Mouse (Mus musculus) forebrain, embryonic 15.5 days (tissue): ENCODE measurements around the gene Arhgef15. TPM values are rescaled to one million over a fixed set of nuclear protein-coding genes. Genes with fewer than 3 reads are reported as not detected.

Source experiments
- ATAC-seq: fragments of 200-750 bp; cut with Nextera tagmentation; replicated peaks from 2 replicates; pipeline ENCODE4 v1.8.0; 2017; ENCODE audit warnings: mild to moderate bottlenecking, moderate TSS enrichment, moderate library complexity
- H3K27ac ChIP-seq: fragments of 300-500 bp; sonication (generic); replicated peaks from 2 replicates; pipeline ENCODE4 v1.5.1; 2015; ENCODE audit warnings: mild to moderate bottlenecking, inconsistent platforms
- H3K27me3 ChIP-seq: fragments of 300-500 bp; sonication (generic); 2 replicates; pipeline ENCODE4 v1.6.1; 2015; ENCODE audit warnings: inconsistent platforms
- H3K36me3 ChIP-seq: fragments of 300-500 bp; sonication (generic); 2 replicates; pipeline ENCODE4 v1.6.1; 2015; ENCODE audit warnings: mild to moderate bottlenecking, inconsistent platforms
- H3K4me1 ChIP-seq: fragments of 300-500 bp; sonication (generic); 2 replicates; pipeline ENCODE4 v1.6.1; 2015; ENCODE audit warnings: inconsistent platforms
- H3K4me2 ChIP-seq: fragments of 300-500 bp; sonication (generic); replicated peaks from 2 replicates; pipeline ENCODE4 v1.6.1; 2015; ENCODE audit warnings: mild to moderate bottlenecking, inconsistent platforms
- H3K4me3 ChIP-seq: fragments of 300-500 bp; sonication (generic); 2 replicates; pipeline ENCODE4 v1.5.1; 2015; ENCODE audit warnings: mild to moderate bottlenecking, inconsistent platforms
- H3K9ac ChIP-seq: fragments of 300-500 bp; sonication (generic); replicated peaks from 2 replicates; pipeline ENCODE4 v1.6.1; 2015; ENCODE audit warnings: mild to moderate bottlenecking, inconsistent platforms
- H3K9me3 ChIP-seq: fragments of 300-500 bp; sonication (generic); 2 replicates; pipeline ENCODE4 v1.6.1; 2016; ENCODE audit warnings: inconsistent platforms
- WGBS: fragments of 180-500 bp; shearing (Covaris S2); methylation state at CpG from one replicate; pipeline ENCODE4 v1.1.7; 2015; ENCODE audit warnings: mixed read lengths; 5-methylcytosine and 5-hydroxymethylcytosine counted together
- polyA plus RNA-seq: library from polyadenylated mRNA; unstranded; fragments of >200 nt; fragmentation: Nextera tagmentation; extraction: Ambion mirVana; gene quantifications from 2 replicates; pipeline ENCODE4 v1.2.1, GENCODE M21; 2015

Gene Arhgef15
- polyA plus RNA-seq, 1 experiment from 2014 or later = 8.2 TPM

DNA sequence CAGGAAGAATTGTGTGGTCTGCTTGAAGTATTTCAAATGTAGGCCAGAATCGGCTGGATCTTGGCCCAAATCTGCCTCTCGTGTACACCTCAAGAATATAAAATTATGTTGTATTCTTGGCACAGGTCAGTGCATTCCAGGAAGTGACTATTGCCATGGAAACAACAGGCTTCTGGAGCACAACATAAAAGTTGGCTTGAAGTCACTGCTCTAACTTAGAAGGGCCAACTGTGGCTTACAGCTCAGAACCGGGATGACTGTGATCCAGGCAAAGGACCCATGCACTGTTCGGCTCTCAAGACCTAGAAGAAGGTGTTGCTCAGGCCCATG lies 50.9 kb downstream of the Arhgef15 start:
- H3K9me3 ChIP-seq = no peaks in the 10 kb centered on the region
- H3K27me3 ChIP-seq = no peaks in the 10 kb centered on the region
- peaks cover 51% of the 10 kb centered on the region for H3K36me3 ChIP-seq
- no peak overlapping the region for H3K4me2 ChIP-seq
- no peak overlapping the region for H3K27ac ChIP-seq
- no peak for ATAC-seq
- WGBS = 72% methylated on average over 4 of the region's 4 CpGs
- peaks cover 11% of the 10 kb centered on the region for H3K4me1 ChIP-seq
- no peak overlapping the region for H3K4me3 ChIP-seq
- no peak overlapping the region for H3K9ac ChIP-seq

DNA sequence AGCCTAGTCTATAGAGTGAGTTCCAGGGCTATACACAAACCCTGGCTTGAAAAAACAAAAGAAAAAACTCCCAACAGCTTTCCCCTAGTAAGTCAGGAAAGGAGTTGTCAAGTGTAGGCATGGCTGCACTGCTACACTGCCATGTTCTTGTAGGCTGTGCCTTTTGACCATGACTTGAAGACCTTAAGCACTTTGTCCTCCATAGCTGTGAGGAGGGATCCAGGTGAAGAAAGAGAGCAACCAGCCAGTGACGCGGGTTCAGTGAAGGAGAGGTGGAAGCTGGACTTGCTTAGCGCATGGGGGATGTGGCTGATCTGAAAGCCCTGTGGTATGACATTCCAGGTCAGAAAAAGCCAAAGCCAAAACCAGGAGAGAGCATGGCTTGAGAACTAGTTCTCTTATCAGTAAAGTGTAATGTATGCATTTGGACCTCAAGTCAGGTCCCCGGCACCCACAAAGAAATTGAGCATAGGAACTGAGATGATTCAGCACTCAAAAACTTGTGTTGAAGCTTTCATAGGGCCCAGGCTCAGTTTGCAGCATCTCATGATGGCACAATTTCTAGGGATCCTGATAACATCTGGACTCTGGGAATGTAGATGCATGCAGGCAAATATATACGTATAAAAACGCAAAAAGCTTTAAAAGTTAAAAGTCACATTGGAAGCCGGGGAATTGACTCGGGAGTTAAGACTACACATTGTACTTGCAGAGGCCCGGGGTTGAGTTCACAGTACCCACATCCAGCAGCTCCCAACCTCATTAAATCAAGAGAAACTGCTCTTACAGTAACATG lies 51.4 kb downstream of the Arhgef15 start:
- Histone ChIP-seq H3K4me3 (no peak overlapping the region), H3K27me3 (no peaks in the 10 kb centered on the region), H3K9ac (no peak overlapping the region), H3K4me2 (no peak overlapping the region), H3K9me3 (no peaks in the 10 kb centered on the region), H3K36me3 (peaks cover 51% of the 10 kb centered on the region), H3K27ac (no peak overlapping the region), H3K4me1 (peaks cover 11% of the 10 kb centered on the region)
- WGBS = 90% methylated on average over 9 of the region's 9 CpGs
- no peak for ATAC-seq

DNA sequence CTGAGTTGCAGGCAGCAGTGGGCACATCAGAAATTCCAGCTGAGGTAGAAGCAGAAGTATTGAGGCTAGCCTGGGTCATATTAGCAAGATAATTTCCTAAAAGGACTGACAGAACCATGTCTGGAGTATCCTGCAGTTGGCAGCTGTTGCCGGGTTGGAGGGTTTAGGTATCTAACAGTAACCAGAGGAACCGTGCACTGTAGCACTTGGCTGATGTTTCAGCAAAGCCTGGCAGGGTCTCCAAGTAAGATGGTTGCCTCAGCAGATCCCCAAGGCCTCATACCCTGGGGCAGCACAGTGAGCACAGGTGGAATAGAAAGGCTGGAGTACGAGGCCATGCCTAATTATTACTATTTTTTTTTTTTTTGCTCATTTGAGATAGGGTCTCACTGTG lies 52.1 kb downstream of the Arhgef15 start:
- no peak overlapping the region for H3K9ac ChIP-seq
- peaks cover 11% of the 10 kb centered on the region for H3K4me1 ChIP-seq
- H3K27ac ChIP-seq = no peak overlapping the region
- H3K4me2 ChIP-seq = no peak overlapping the region
- 87% methylated on average over 3 of the region's 3 CpGs for WGBS
- H3K36me3 ChIP-seq = peaks cover 51% of the 10 kb centered on the region
- no peak overlapping the region for H3K4me3 ChIP-seq
- no peak for ATAC-seq
- no peaks in the 10 kb centered on the region for H3K9me3 ChIP-seq
- no peaks in the 10 kb centered on the region; the same call in 1 of the 2 replicates for H3K27me3 ChIP-seq

DNA sequence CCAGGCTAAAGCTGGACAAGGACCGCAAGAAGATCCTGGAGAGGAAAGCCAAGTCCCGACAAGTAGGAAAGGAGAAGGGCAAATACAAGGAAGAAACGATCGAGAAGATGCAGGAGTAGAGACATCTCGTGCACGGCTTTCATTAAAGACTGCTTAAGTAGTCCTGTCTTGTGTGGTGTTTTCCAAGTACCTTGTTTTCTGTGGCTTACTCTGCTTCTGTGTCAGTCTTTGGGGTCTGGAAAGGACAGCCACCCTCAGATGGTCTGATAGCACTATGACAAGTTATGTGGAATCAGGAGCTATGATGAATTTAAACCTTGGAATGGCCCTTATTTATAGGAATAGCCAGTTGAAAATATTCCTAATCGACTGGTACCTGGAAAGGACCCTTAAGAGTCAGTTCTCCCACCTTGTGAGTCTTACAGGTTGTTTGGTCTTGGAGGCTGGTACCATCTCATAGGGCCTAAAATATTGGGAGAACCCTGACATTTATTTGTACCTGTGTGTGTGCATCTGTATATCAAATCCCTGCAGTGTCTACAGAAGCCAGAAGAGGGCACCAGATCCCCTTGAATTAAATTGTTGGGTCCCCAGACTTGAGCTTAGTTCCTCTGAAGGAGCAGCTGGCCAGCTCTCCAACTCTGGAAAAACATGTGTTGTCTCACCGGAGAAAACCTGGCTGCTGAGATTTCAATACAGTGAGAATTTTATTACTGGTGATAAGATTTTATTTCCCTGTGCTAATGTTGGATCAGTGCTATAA lies 52.7 kb downstream of the Arhgef15 start:
- peaks cover 51% of the 10 kb centered on the region for H3K36me3 ChIP-seq
- no peak overlapping the region for H3K27ac ChIP-seq
- ATAC-seq = no peak

DNA sequence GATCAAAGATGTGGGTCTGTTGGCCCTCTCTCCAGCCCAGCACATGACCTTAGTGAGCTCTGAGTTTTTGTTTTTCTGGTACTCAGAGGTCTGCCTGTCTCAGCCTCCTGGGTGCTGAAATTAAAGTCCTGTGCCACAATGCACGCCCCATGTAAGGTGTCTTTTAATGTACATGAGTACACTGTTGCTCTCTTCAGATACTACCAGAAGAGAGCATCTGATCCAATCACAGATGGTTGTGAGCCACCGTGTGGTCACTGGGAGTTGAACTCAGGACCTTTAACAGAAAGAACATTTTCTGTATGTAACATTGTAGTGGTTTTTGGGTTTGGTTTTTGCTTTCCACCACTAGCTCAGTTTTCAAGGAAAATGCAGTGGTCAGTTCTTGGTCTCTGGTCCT lies 53.5 kb downstream of the Arhgef15 start:
- no peak for ATAC-seq
- Histone ChIP-seq H3K4me3 (no peak overlapping the region), H3K27ac (no peak overlapping the region), H3K27me3 (no peaks in the 10 kb centered on the region; the same call in 1 of the 2 replicates), H3K9ac (no peak overlapping the region), H3K4me2 (no peak overlapping the region), H3K9me3 (no peaks in the 10 kb centered on the region), H3K4me1 (peaks cover 11% of the 10 kb centered on the region), H3K36me3 (peaks cover 51% of the 10 kb centered on the region)
- 92% methylated on average over 2 of the region's 2 CpGs for WGBS

More for the DNA sequence above, 52.7 kb downstream of the Arhgef15 start:
- 82% methylated on average over 8 of the region's 8 CpGs for WGBS
- Histone ChIP-seq H3K27me3 (no peaks in the 10 kb centered on the region; the same call in 1 of the 2 replicates), H3K9me3 (no peaks in the 10 kb centered on the region), H3K4me2 (no peak overlapping the region), H3K9ac (no peak overlapping the region), H3K4me3 (no peak overlapping the region), H3K4me1 (peaks cover 11% of the 10 kb centered on the region)

DNA sequence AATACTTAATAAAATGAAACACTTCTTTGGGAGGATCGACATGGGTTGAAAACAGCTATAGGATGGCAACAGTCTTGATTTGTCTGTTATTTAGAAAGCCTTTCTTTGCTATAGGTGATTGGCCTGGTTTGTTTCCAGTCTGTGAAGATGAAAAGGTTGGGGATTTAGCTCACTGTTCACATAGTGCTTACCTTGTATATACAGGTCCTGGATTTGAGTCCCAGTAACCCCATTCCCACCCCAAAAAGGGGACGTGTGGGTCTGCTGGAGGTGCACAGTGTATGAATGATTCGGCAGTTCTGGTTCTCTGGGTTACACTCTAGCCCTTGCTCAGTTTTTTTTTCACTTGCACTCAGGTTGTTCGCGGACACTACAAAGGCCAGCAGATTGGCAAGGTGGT lies 54.5 kb downstream of the Arhgef15 start:
- Histone ChIP-seq H3K36me3 (peaks cover 51% of the 10 kb centered on the region), H3K4me3 (peak overlapping the region; percentile 88), H3K9me3 (no peaks in the 10 kb centered on the region), H3K4me1 (peaks cover 11% of the 10 kb centered on the region), H3K4me2 (peak overlapping the region; percentile 57), H3K27ac (no peak overlapping the region), H3K27me3 (no peaks in the 10 kb centered on the region; the same call in 1 of the 2 replicates), H3K9ac (peak overlapping the region; percentile 95)
- 78% methylated on average over 5 of the region's 5 CpGs for WGBS
- ATAC-seq = no peak

DNA sequence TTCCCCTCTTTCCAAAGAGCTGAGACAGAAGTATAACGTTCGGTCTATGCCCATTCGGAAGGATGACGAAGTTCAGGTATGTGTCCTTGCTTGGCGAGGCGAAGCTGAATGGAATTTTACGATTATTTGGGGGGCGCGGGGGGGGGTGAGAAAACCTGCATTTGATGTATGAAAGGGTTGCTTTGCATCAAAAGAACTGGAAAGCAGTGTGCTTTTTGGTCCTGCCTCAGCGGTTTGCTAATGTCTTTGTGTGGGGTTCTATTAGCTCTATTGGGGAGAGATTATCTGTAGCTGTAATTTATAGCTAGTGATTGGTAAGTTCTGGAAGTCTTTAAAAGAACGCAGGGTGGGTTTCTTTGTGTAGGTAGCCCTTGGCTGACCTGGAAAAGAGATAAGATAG lies 54.9 kb downstream of the Arhgef15 start:
- Histone ChIP-seq H3K27ac (no peak overlapping the region), H3K4me1 (peaks cover 11% of the 10 kb centered on the region), H3K9me3 (no peaks in the 10 kb centered on the region), H3K27me3 (no peaks in the 10 kb centered on the region; the same call in 1 of the 2 replicates), H3K36me3 (peaks cover 49% of the 10 kb centered on the region), H3K4me2 (peak overlapping the region; percentile 57), H3K9ac (peak overlapping the region; percentile 95), H3K4me3 (peak overlapping the region; percentile 88)
- WGBS = 4% methylated on average over 11 of the region's 11 CpGs
- ATAC-seq = no peak

DNA sequence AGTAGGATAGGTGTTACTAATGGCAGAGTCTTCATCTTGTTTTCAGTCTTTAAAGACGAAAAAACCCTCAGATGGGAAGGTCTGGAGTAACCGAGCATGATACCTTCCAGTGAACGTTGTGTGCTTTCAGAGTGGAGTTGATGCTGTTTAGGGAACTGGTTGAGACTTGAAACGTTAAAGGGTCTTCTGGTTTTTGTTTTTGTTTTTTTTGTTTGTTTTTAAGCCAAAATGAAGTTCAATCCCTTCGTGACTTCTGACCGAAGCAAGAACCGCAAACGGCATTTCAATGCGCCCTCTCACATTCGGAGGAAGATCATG lies 55.3 kb downstream of the Arhgef15 start:
- H3K9ac ChIP-seq = peak overlapping the region; percentile 95
- H3K4me1 ChIP-seq = peaks cover 11% of the 10 kb centered on the region
- peak overlapping the region; percentile 91 for H3K27ac ChIP-seq
- WGBS = under 1% methylated on average over 10 of the region's 10 CpGs
- ATAC-seq = no peak
- no peaks in the 10 kb centered on the region; the same call in 1 of the 2 replicates for H3K27me3 ChIP-seq
- H3K36me3 ChIP-seq = peaks cover 45% of the 10 kb centered on the region
- peak overlapping the region; percentile 57 for H3K4me2 ChIP-seq
- H3K9me3 ChIP-seq = no peaks in the 10 kb centered on the region
- H3K4me3 ChIP-seq = peak overlapping the region; percentile 88

DNA sequence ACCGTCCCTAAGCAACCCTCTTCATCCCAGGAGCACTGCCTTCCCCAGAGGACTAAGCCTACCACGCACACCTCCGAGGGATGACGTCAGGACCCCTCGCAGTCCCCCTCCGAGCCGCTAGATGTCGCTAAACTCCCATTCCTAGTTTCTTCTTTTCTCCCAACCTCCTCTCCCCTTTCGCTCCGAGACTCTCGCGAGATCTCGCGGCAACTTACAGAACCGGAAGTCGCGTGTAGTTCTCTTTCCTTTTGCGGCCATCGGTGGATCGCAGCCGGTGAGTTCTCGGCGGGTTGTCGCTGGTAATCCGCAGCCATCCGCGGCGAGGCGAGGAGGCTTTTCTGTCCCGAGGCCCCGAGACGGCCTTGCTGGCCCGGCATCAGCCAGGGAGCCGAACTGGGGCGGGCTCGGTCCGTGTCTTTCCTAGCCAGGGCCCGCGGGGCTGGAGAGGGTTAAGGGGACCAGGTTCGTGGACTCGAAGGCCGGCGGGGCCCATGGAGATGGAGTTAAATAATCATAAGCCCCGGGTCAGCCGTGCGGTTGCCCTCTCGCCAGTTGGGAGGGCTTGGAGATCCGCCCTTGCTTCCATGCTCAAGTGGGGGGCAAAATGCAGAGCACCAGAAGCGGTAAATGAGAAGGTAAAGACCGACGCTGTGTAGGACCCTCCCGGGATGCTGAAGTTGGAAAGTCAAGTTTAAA lies 55.8 kb downstream of the Arhgef15 start, which contains the start of gene Rpl26:
Gene Rpl26 (plus strand): TSS at position 233 of the 696 bp plus-strand sequence.
- peak; percentile 92 for ATAC-seq
- under 1% methylated on average over 52 of the region's 52 CpGs for WGBS

DNA sequence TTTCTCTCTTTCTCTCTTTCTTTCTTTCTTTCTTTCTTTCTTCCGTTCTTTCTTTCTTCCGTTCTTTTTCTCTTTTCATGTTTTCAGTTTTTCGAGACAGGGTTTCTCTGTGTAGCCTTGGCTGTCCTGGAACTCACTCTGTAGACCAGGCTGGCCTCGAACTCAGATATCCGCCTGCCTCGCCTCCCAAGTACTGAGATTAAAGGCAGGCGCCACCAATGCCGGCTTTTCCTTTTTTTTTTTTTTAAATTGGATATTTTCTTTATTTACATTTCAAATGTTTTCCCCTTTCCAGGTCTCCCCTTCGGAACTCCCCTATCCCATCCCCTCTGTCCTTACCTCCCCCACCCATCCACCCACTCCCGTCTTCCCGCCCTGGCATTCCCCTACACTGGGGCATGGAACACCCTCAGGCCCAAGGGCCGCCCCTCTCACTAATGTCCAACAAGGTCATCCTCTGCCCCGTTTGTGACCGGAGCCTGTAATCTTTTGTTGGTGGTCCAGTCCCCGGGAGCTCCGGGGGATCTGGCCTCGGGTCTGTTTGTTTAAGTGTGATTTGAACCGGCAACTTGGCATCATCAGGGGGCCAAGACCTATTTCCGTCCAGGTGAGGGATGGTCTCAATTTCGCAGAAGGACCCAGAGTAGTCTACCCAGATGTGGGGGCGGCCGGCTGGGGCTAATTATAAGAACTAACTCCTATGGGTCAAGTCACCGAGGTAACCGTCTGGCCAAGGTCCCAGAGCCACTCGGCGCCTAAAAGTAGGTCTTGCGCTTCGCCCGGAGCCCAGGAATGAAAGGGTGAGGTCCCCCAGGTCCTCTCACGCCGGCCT lies 56.5 kb downstream of the Arhgef15 start:
- no peak overlapping the region for H3K27ac ChIP-seq
- 28% methylated on average over 31 of the region's 31 CpGs for WGBS
- peak overlapping the region; percentile 27 for H3K9ac ChIP-seq
- H3K4me1 ChIP-seq = peaks cover 11% of the 10 kb centered on the region
- H3K4me2 ChIP-seq = peak overlapping the region; percentile 53
- H3K27me3 ChIP-seq = no peaks in the 10 kb centered on the region; the same call in 1 of the 2 replicates
- H3K9me3 ChIP-seq = no peaks in the 10 kb centered on the region
- ATAC-seq = peak; percentile 51
- H3K4me3 ChIP-seq = peak overlapping the region; percentile 88
- peaks cover 33% of the 10 kb centered on the region for H3K36me3 ChIP-seq

More for the DNA sequence above, 55.8 kb downstream of the Arhgef15 start, which contains the start of gene Rpl26:
- H3K4me2 ChIP-seq = peak within 1 kb of the TSS; percentile 57
- H3K9me3 ChIP-seq = no peaks in the 10 kb centered on the region
- H3K4me3 ChIP-seq = peak within 1 kb of the TSS; percentile 88
- peaks cover 11% of the 10 kb centered on the region for H3K4me1 ChIP-seq
- peaks cover 40% of the 10 kb centered on the region for H3K36me3 ChIP-seq
- no peaks in the 10 kb centered on the region; the same call in 1 of the 2 replicates for H3K27me3 ChIP-seq
- peak within 1 kb of the TSS; percentile 95 for H3K9ac ChIP-seq
- peak within 1 kb of the TSS; percentile 91 for H3K27ac ChIP-seq

DNA sequence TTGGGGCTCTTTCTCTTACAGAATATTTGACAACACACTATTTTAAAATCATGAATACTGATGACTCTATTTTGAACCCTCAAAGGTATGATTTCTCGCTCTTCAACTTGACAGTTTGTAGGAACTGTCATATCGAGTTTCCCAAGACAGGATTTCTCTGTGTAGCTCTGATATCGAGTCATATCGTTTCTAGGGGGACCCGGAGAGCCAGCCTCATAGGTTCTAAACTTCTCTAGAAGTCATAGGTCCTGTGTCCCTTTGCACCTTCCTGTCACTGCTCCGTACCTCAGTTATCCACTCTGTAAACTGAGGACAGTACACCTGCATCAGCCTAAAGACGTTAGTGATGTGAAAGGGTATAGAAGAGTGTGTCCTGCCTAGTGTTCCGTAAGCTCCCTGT lies 57.5 kb downstream of the Arhgef15 start:
- H3K4me2 ChIP-seq = no peak overlapping the region
- peaks cover 11% of the 10 kb centered on the region for H3K4me1 ChIP-seq
- ATAC-seq = no peak
- whole genome bisulfite sequencing = 89% methylated on average over 8 of the region's 8 CpGs
- no peak overlapping the region for H3K27ac ChIP-seq
- no peak overlapping the region for H3K9ac ChIP-seq
- peaks cover 23% of the 10 kb centered on the region for H3K36me3 ChIP-seq
- H3K27me3 ChIP-seq = no peaks in the 10 kb centered on the region; the same call in 1 of the 2 replicates
- no peaks in the 10 kb centered on the region for H3K9me3 ChIP-seq
- no peak overlapping the region for H3K4me3 ChIP-seq
